Mouse (Mus musculus) hindlimb bud, embryonic 11.5 days (tissue): Measurements from ENCODE around the gene Kcnip2.

Experiments used
- DNase-seq: peaks from one replicate; pipeline ENCODE4 v3.0.0-alpha.2; 2012; ENCODE audit warnings: low read depth, low spot score; ENCODE audit errors: extremely low spot score

The Kcnip2 gene

GRCm38 (mm10) chr19:45815831-45816405 lies at the start of gene Kcnip2:
Gene Kcnip2 (minus strand): TSS chr19:45816061.
- no peak for DNase-seq

DNA sequence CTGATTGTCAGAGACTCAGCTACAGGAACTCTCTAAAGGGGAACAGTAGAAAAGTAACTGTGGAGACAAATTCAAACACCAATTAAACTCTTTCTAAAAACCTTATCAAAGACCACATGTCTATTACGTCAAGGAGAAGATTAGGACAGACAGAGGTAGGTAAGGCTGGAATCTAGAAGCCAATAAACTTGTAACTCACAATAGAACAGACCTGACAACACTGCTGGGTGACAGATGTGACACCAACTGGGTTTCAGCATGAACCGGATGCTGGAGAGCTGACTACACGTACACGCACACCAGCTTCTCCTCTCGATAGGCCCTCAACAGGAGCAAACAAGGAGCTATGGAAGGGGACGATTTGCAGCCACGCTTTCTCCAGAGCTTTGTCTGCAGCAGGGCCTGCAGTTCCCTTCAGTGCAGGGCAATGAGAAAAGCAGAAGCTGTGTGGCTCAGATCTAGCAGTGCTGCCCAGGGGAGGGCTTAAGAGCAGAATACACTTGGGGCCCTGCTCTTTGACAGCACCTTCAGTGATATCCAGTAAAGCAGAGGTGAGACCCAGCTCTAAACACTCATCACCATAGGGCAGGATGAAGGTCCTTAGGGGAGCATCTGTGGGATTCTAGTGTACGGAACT lies 39.5 kb upstream of the Kcnip2 start:
- no peak for DNase-seq

DNA sequence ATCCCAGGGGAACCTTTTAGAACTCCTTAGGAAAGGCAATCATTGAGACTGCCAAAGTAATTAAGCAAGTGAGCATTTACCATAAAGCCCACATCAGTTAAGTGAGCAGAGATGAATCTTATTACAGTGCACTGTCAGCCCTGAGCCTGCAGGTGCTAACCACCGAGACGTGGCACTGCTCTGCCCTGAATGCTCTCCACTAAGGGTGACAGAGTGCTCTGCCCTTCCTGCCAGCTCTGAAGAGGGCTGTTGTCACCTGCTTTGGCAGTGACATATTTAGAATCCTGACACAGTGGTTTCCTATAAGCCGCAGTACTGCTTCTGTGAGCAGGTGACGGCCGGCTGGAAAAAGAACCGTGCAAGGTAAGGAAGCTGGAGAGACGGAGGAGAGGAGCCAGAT lies 38.7 kb upstream of the Kcnip2 start:
- DNase-seq, result no peak

DNA sequence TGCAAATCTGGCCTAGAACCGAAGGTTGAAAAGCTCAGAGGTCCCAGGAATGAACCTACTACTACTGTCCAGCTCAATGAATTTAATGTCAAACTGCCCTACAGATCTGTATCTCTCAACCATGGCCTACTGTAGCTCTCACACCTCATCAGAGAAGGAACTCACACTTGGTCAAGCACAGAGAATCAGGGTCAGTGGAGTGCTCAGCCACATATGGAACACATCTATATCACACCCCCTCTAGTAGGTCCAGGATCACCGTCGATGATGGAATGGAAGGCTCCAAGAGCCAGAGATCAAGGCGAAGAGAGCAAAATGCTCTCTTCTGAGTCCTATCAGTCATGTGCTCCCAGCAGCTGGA lies 31.9 kb upstream of the Kcnip2 start:
- DNase-seq, result no peak

- DNase-seq, result no peak
These were observed 31.3 kb upstream of the Kcnip2 start for GRCm38 (mm10) chr19:45847016-45847732.

- no peak for DNase-seq
These were observed 28.3 kb upstream of the Kcnip2 start for GRCm38 (mm10) chr19:45844209-45844608.

- no peak for DNase-seq
These were observed 27.6 kb upstream of the Kcnip2 start for GRCm38 (mm10) chr19:45843424-45843823.

- DNase-seq, result no peak
These were observed 21.5 kb upstream of the Kcnip2 start for GRCm38 (mm10) chr19:45837050-45837994.

DNA sequence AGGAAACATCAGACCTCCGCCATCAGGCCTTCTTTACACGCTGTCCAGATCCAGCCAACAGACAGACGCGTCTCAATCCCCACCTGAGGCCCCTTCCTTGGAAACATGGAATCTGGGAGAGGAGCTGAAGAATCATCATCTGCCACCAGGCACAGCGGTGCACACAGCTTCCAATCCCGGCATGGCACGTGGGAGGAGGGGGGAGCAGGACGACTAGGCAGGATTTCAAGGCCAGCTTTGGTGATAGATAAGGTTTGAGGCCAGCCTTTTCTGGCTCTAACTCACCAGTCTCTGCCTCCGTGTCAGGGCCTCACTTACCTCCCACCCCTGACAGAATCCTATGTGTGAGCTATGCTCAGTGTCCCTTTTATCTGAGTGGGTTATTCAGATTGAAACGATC lies 19.6 kb upstream of the Kcnip2 start:
- no peak for DNase-seq

DNA sequence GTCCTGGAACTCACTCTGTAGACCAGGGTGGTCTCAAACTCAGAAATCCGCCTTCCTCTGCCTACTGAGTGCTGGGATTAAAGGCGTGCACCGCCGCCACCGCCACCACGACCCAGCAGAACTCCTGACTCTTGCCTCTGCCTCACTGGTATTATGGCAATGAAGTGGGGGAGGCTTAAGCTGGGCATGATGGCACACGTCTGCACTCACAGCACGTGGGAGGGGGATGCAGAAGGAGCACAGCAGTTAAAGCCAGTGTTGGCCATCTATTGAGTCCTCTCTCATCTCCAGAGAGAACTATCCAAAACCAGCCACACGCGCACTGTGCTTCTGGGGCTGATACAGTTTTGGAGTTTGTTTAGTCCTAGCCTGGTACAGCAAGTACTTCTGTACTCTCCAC lies 17.8 kb upstream of the Kcnip2 start:
- DNase-seq, result no peak

DNA sequence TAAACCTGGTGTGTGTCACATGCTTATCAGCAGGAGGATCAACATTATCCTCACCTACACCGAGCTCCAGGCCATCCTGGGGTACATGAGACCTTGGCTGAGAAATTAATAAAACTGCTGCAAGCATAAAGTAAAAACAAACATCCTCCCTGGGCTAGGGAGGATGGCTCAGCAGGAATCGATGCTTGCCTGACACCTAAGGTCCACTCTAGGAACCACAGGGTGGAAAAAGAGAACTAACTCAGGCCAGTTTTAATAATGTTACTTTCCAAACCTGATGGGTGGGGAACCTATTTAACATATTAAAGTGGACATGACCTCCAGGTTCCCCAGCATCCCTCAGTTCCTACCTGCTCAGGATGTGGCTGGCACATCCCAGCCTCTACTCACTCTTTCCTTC lies 14.8 kb upstream of the Kcnip2 start:
- no peak for DNase-seq

DNA sequence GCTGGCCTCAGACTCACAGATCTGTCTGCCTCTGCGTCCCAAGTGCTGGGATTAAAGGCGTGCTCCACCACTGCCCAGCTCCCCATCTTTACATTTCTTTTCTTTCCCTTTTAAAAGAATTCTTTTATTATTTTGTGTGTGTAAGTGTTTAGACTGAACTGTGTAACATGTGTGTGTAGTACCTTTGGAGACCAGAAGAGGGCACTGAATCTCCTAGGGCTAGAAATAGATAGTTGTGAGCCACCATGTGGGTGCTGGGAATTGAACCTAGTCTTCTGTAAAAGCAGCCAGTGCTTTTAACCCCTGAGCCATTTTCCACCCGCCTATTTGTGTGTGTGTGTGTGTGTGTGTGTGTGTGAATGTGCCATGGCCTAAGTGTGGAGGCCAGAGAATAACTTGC lies 11.9 kb upstream of the Kcnip2 start:
- no peak for DNase-seq

GRCm38 (mm10) chr19:45827125-45827524 lies 11.3 kb upstream of the Kcnip2 start:
- DNase-seq, result no peak

GRCm38 (mm10) chr19:45826146-45826545 lies 10.3 kb upstream of the Kcnip2 start:
- DNase-seq, result no peak

DNA sequence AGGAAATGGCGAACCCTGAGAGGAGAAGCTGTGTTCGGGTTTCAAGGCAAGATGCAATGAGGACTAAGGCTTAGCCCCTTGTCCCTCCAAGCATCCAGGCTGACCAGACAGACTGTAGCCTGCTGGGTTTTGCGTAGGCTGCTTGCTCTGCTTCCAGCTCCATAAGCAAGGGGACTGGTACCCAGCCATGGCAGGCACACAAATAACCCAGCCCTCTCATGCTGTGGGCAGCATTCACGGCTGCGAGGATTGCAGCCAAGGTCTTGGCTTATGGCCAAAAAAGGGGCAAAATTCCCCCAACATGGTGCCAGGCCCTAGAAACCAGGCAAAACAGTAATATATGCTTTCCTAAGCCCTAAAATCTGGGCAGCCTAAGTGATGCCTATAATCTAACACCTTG lies 6.0 kb upstream of the Kcnip2 start:
- DNase-seq, result no peak

- no peak for DNase-seq
These were observed 2.1 kb upstream of the Kcnip2 start for GRCm38 (mm10) chr19:45817816-45818490.

GRCm38 (mm10) chr19:45816727-45817126 lies 866 bp upstream of the Kcnip2 start:
- no peak for DNase-seq

GRCm38 (mm10) chr19:45815170-45815569 lies 691 bp downstream of the Kcnip2 start:
- DNase-seq, result no peak

DNA sequence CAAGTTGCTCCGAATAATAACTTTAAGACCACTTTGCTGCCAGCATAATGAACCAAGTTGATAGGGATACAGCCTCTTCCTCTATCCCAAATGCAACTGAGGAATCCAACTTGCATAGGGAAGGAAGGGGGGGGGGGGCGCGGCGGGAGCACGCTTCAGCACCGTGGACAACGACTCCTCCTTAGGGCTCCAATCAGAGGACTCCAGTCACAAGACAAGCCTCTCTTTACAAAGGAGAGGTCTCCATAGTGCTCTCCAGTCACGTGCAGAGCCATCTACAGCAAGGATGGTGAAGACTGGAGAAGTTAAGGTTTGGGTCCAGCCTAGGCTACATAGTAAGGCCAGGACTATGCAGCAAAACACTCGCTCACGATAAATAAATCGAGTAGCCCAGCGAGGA lies 2.1 kb downstream of the Kcnip2 start:
- no peak for DNase-seq

GRCm38 (mm10) chr19:45813263-45813662 lies 2.6 kb downstream of the Kcnip2 start:
- DNase-seq, result no peak
